Mouse (Mus musculus) intestine, postnatal 0 days (tissue): ENCODE data around the gene Chsy1. TPM values are rescaled to one million over a fixed set of nuclear protein-coding genes. Genes with fewer than 3 reads are reported as not detected.

ENCODE experiments used
- ATAC-seq: fragments of 200-750 bp; cut with Nextera tagmentation; 2 replicates; pipeline ENCODE4 v1.8.0; 2017; ENCODE audit warnings: mild to moderate bottlenecking, moderate TSS enrichment, moderate library complexity
- H3K27ac ChIP-seq: fragments of 300-500 bp; sonication (generic); 2 replicates; pipeline ENCODE4 v1.5.1; 2014; ENCODE audit warnings: mild to moderate bottlenecking, low read depth, low read length, moderate library complexity
- H3K27me3 ChIP-seq: fragments of 300-500 bp; sonication (generic); replicated peaks from 2 replicates; pipeline ENCODE4 v1.6.1; 2014; ENCODE audit warnings: low read length, mixed read lengths; ENCODE audit not compliant: control insufficient read depth, insufficient read depth
- H3K36me3 ChIP-seq: fragments of 300-500 bp; sonication (generic); 2 replicates; pipeline ENCODE4 v1.6.1; 2014; ENCODE audit warnings: mild to moderate bottlenecking, moderate library complexity; ENCODE audit not compliant: control insufficient read depth, insufficient read depth
- H3K4me1 ChIP-seq: fragments of 300-500 bp; sonication (generic); replicated peaks from 2 replicates; pipeline ENCODE4 v1.6.1; 2014; ENCODE audit warnings: antibody characterized with exemption, low read length, mixed read lengths; ENCODE audit not compliant: control insufficient read depth, insufficient read depth
- H3K4me2 ChIP-seq: fragments of 300-500 bp; sonication (generic); replicated peaks from 2 replicates; pipeline ENCODE4 v1.6.1; 2014; ENCODE audit warnings: low read depth, mild to moderate bottlenecking, moderate library complexity
- H3K4me3 ChIP-seq: fragments of 300-500 bp; sonication (generic); 2 replicates; pipeline ENCODE4 v1.5.1; 2014; ENCODE audit warnings: low read depth, low read length
- H3K9ac ChIP-seq: fragments of 300-500 bp; sonication (generic); 2 replicates; pipeline ENCODE4 v1.6.1; 2014; ENCODE audit warnings: mild to moderate bottlenecking, low read depth, low read length
- H3K9me3 ChIP-seq: fragments of 300-500 bp; sonication (generic); 2 replicates; pipeline ENCODE4 v1.6.1; 2016; ENCODE audit warnings: mixed run types; ENCODE audit not compliant: control insufficient read depth
- CTCF ChIP-seq: sonication (generic); IDR thresholded peaks from 2 replicates; pipeline ENCODE4 v1.5.1; 2016; ENCODE audit warnings: low read depth, mild to moderate bottlenecking, control low read depth, antibody characterized with exemption, moderate library complexity
- WGBS: fragments of 180-500 bp; shearing (Covaris S2); extraction: QIAGEN DNeasy Blood & Tissue Kit; methylation state at CpG from one replicate; pipeline ENCODE4 v1.1.7; 2014; 5-methylcytosine and 5-hydroxymethylcytosine counted together
- polyA plus RNA-seq: library from polyadenylated mRNA; unstranded; fragments of >200 nt; fragmentation: Nextera tagmentation; extraction: Ambion mirVana; gene quantifications from 2 replicates; pipeline ENCODE4 v1.2.1, GENCODE M21; 2015

Chsy1 gene
- polyA plus RNA-seq, 1 experiment from 2014 or later, result 4.4 TPM

- Histone ChIP-seq H3K9me3 (no peaks in the 10 kb centered on the region), H3K36me3 (no peaks in the 10 kb centered on the region), H3K4me3 (no peak overlapping the region), H3K27ac (no peak overlapping the region), H3K4me1 (peaks cover under 1% of the 10 kb centered on the region), H3K27me3 (no peaks in the 10 kb centered on the region), H3K4me2 (no peak overlapping the region), H3K9ac (no peak overlapping the region)
- WGBS, result 49% methylated on average over 4 of the region's 4 CpGs
- ATAC-seq, result no peak
- no peak for TF ChIP-seq CTCF
These were observed 31.7 kb downstream of the Chsy1 start for GRCm38 (mm10) chr7:66140923-66141570.

- TF ChIP-seq CTCF, result no peak
- Histone ChIP-seq H3K4me2 (no peak overlapping the region), H3K27ac (no peak overlapping the region), H3K9me3 (no peaks in the 10 kb centered on the region), H3K36me3 (no peaks in the 10 kb centered on the region), H3K27me3 (no peaks in the 10 kb centered on the region), H3K4me3 (no peak overlapping the region), H3K9ac (no peak overlapping the region), H3K4me1 (no peaks in the 10 kb centered on the region)
- WGBS, result 88% methylated on average over 7 of the region's 7 CpGs
- no peak for ATAC-seq
These were observed 33.2 kb downstream of the Chsy1 start for GRCm38 (mm10) chr7:66142514-66142913.

- H3K4me3 ChIP-seq, result no peak overlapping the region
- no peak for ATAC-seq
- no peak overlapping the region for H3K9ac ChIP-seq
- no peak overlapping the region for H3K27ac ChIP-seq
- WGBS, result 87% methylated on average over 2 of the region's 2 CpGs
- no peak overlapping the region for H3K4me2 ChIP-seq
- no peaks in the 10 kb centered on the region for H3K36me3 ChIP-seq
- no peaks in the 10 kb centered on the region for H3K9me3 ChIP-seq
- no peak for TF ChIP-seq CTCF
- no peaks in the 10 kb centered on the region for H3K27me3 ChIP-seq
- H3K4me1 ChIP-seq, result no peaks in the 10 kb centered on the region
These were observed 35.2 kb downstream of the Chsy1 start for GRCm38 (mm10) chr7:66144543-66144942.

GRCm38 (mm10) chr7:66147156-66147555 is 37.8 kb downstream of the Chsy1 start:
- TF ChIP-seq CTCF, result no peak
- H3K4me3 ChIP-seq, result no peak overlapping the region
- WGBS, result 97% methylated on average over 1 of the region's 1 CpGs
- H3K4me2 ChIP-seq, result no peak overlapping the region
- no peak overlapping the region for H3K27ac ChIP-seq
- H3K4me1 ChIP-seq, result no peaks in the 10 kb centered on the region
- H3K36me3 ChIP-seq, result no peaks in the 10 kb centered on the region
- H3K27me3 ChIP-seq, result no peaks in the 10 kb centered on the region
- H3K9ac ChIP-seq, result no peak overlapping the region
- no peak for ATAC-seq
- H3K9me3 ChIP-seq, result no peaks in the 10 kb centered on the region

- ATAC-seq, result no peak
- Histone ChIP-seq H3K27ac (no peak overlapping the region), H3K9ac (no peak overlapping the region), H3K4me1 (no peaks in the 10 kb centered on the region), H3K36me3 (0 out of 2 replicates have a peak, but pooled peaks cover 2% of the 10 kb centered on the region), H3K4me2 (no peak overlapping the region), H3K9me3 (no peaks in the 10 kb centered on the region), H3K4me3 (no peak overlapping the region), H3K27me3 (no peaks in the 10 kb centered on the region)
- no peak for TF ChIP-seq CTCF
- WGBS, result 100% methylated on average over 3 of the region's 3 CpGs
These were observed 38.5 kb downstream of the Chsy1 start for GRCm38 (mm10) chr7:66147816-66148215.

- H3K36me3 ChIP-seq, result 0 out of 2 replicates have a peak, but pooled peaks cover 5% of the 10 kb centered on the region
- H3K9ac ChIP-seq, result no peak overlapping the region
- H3K4me2 ChIP-seq, result no peak overlapping the region
- ATAC-seq, result no peak
- no peaks in the 10 kb centered on the region for H3K9me3 ChIP-seq
- no peak overlapping the region for H3K27ac ChIP-seq
- no peaks in the 10 kb centered on the region for H3K4me1 ChIP-seq
- TF ChIP-seq CTCF, result no peak
- WGBS, result 72% methylated on average over 8 of the region's 8 CpGs
- H3K4me3 ChIP-seq, result no peak overlapping the region
- H3K27me3 ChIP-seq, result no peaks in the 10 kb centered on the region
These were observed 40.2 kb downstream of the Chsy1 start for GRCm38 (mm10) chr7:66149506-66149905.

- no peak for TF ChIP-seq CTCF
- WGBS, result 72% methylated on average over 3 of the region's 3 CpGs
- Histone ChIP-seq H3K27ac (no peak overlapping the region), H3K27me3 (no peaks in the 10 kb centered on the region), H3K4me1 (no peaks in the 10 kb centered on the region), H3K9ac (no peak overlapping the region), H3K9me3 (no peaks in the 10 kb centered on the region), H3K36me3 (0 out of 2 replicates have a peak, but pooled peaks cover 5% of the 10 kb centered on the region), H3K4me3 (no peak overlapping the region), H3K4me2 (no peak overlapping the region)
- ATAC-seq, result no peak
These were observed 41.1 kb downstream of the Chsy1 start for GRCm38 (mm10) chr7:66150411-66150810.
